Mouse (Mus musculus) bone marrow, adult 2 months (tissue): ENCODE measurements around the gene Large1.

Experiments
- CTCF ChIP-seq: fragments of 200-500 bp; IDR thresholded peaks from 2 replicates; pipeline ENCODE4 v1.5.1; 2011; ENCODE audit warnings: low read length, control low read depth; ENCODE audit not compliant: control insufficient read depth, insufficient read depth
- POLR2A ChIP-seq: fragments of 200-500 bp; IDR thresholded peaks from 2 replicates; pipeline ENCODE4 v1.6.1; 2011; ENCODE audit warnings: low read depth, mild to moderate bottlenecking, control low read depth, low read length, borderline replicate concordance; ENCODE audit not compliant: control insufficient read depth

- TF ChIP-seq CTCF: no peak
- no peak for TF ChIP-seq POLR2A
These were observed 10.5 kb downstream of the Large1 start for GRCm38 (mm10) chr8:73342761-73343395.
